Mouse (Mus musculus): ENCODE measurements around the gene Itprip. TPM values are rescaled to one million over a fixed set of nuclear protein-coding genes. Genes with fewer than 3 reads are reported as not detected.

Itprip gene
- polyA plus RNA-seq, 1 experiment: 43.0 TPM

GRCm38 (mm10) chr19:47885886-47886285 lies 33.2 kb downstream of the Itprip start:
- Histone ChIP-seq H3K4me3 (ENCODE audit: control insufficient read depth, low read depth, low read length) (no peak overlapping the region), H3K36me3 (ENCODE audit: control insufficient read depth, insufficient read depth, low read length) (no peaks in the 10 kb centered on the region), H3K27ac (ENCODE audit: control insufficient read depth, insufficient read depth, low read depth, low read length) (no peak overlapping the region), H3K27me3 (ENCODE audit: control insufficient read depth, insufficient read depth, low read length) (no peaks in the 10 kb centered on the region), H3K4me1 (ENCODE audit: control insufficient read depth, insufficient read depth, low read length) (no peaks in the 10 kb centered on the region; the same call in 1 of the 2 replicates)
- TF ChIP-seq POLR2A (IDR thresholded peaks at IDR 0.05; ENCODE audit: control insufficient read depth, low read depth, low read length) (no peak), CTCF (IDR thresholded peaks at IDR 0.05; ENCODE audit: control insufficient read depth, insufficient read depth, insufficient replicate concordance, low read depth, low read length) (no peak)

GRCm38 (mm10) chr19:47885191-47885743 lies 33.8 kb downstream of the Itprip start:
- H3K27me3 ChIP-seq (ENCODE audit: control insufficient read depth, insufficient read depth, low read length): no peaks in the 10 kb centered on the region
- no peak for TF ChIP-seq POLR2A (IDR thresholded peaks at IDR 0.05; ENCODE audit: control insufficient read depth, low read depth, low read length)
- TF ChIP-seq CTCF (IDR thresholded peaks at IDR 0.05; ENCODE audit: control insufficient read depth, insufficient read depth, insufficient replicate concordance, low read depth, low read length): no peak
- H3K36me3 ChIP-seq (ENCODE audit: control insufficient read depth, insufficient read depth, low read length): no peaks in the 10 kb centered on the region
- H3K4me1 ChIP-seq (ENCODE audit: control insufficient read depth, insufficient read depth, low read length): no peaks in the 10 kb centered on the region; the same call in 1 of the 2 replicates
- no peak overlapping the region for H3K27ac ChIP-seq (ENCODE audit: control insufficient read depth, insufficient read depth, low read depth, low read length)
- H3K4me3 ChIP-seq (ENCODE audit: control insufficient read depth, low read depth, low read length): no peak overlapping the region

GRCm38 (mm10) chr19:47884296-47885085 lies 34.6 kb downstream of the Itprip start:
- Histone ChIP-seq H3K27ac (ENCODE audit: control insufficient read depth, insufficient read depth, low read depth, low read length) (no peak overlapping the region), H3K27me3 (ENCODE audit: control insufficient read depth, insufficient read depth, low read length) (no peaks in the 10 kb centered on the region), H3K4me1 (ENCODE audit: control insufficient read depth, insufficient read depth, low read length) (no peaks in the 10 kb centered on the region; the same call in 1 of the 2 replicates), H3K4me3 (ENCODE audit: control insufficient read depth, low read depth, low read length) (no peak overlapping the region), H3K36me3 (ENCODE audit: control insufficient read depth, insufficient read depth, low read length) (no peaks in the 10 kb centered on the region)
- TF ChIP-seq CTCF (IDR thresholded peaks at IDR 0.05; ENCODE audit: control insufficient read depth, insufficient read depth, insufficient replicate concordance, low read depth, low read length) (no peak), POLR2A (IDR thresholded peaks at IDR 0.05; ENCODE audit: control insufficient read depth, low read depth, low read length) (no peak)

- Histone ChIP-seq H3K27me3 (ENCODE audit: control insufficient read depth, insufficient read depth, low read length) (no peaks in the 10 kb centered on the region), H3K4me3 (ENCODE audit: control insufficient read depth, low read depth, low read length) (no peak overlapping the region), H3K36me3 (ENCODE audit: control insufficient read depth, insufficient read depth, low read length) (no peaks in the 10 kb centered on the region), H3K4me1 (ENCODE audit: control insufficient read depth, insufficient read depth, low read length) (no peaks in the 10 kb centered on the region; the same call in 1 of the 2 replicates), H3K27ac (ENCODE audit: control insufficient read depth, insufficient read depth, low read depth, low read length) (no peak overlapping the region)
- TF ChIP-seq POLR2A (IDR thresholded peaks at IDR 0.05; ENCODE audit: control insufficient read depth, low read depth, low read length): no peak
- no peak for TF ChIP-seq CTCF (IDR thresholded peaks at IDR 0.05; ENCODE audit: control insufficient read depth, insufficient read depth, insufficient replicate concordance, low read depth, low read length)
Observed at GRCm38 (mm10) chr19:47882882-47883254, 36.2 kb downstream of the Itprip start.

- Histone ChIP-seq H3K27ac (ENCODE audit: control insufficient read depth, insufficient read depth, low read depth, low read length) (no peak overlapping the region), H3K4me1 (ENCODE audit: control insufficient read depth, insufficient read depth, low read length) (no peaks in the 10 kb centered on the region; the same call in 1 of the 2 replicates), H3K27me3 (ENCODE audit: control insufficient read depth, insufficient read depth, low read length) (no peaks in the 10 kb centered on the region), H3K36me3 (ENCODE audit: control insufficient read depth, insufficient read depth, low read length) (no peaks in the 10 kb centered on the region), H3K4me3 (ENCODE audit: control insufficient read depth, low read depth, low read length) (no peak overlapping the region)
- TF ChIP-seq POLR2A (IDR thresholded peaks at IDR 0.05; ENCODE audit: control insufficient read depth, low read depth, low read length) (no peak), CTCF (IDR thresholded peaks at IDR 0.05; ENCODE audit: control insufficient read depth, insufficient read depth, insufficient replicate concordance, low read depth, low read length) (peak; percentile 98)
Observed at GRCm38 (mm10) chr19:47882151-47882881, 36.8 kb downstream of the Itprip start.

- TF ChIP-seq POLR2A (IDR thresholded peaks at IDR 0.05; ENCODE audit: control insufficient read depth, low read depth, low read length) (no peak), CTCF (IDR thresholded peaks at IDR 0.05; ENCODE audit: control insufficient read depth, insufficient read depth, insufficient replicate concordance, low read depth, low read length) (no peak)
- Histone ChIP-seq H3K4me3 (ENCODE audit: control insufficient read depth, low read depth, low read length) (no peak overlapping the region), H3K27me3 (ENCODE audit: control insufficient read depth, insufficient read depth, low read length) (no peaks in the 10 kb centered on the region), H3K27ac (ENCODE audit: control insufficient read depth, insufficient read depth, low read depth, low read length) (no peak overlapping the region), H3K36me3 (ENCODE audit: control insufficient read depth, insufficient read depth, low read length) (no peaks in the 10 kb centered on the region), H3K4me1 (ENCODE audit: control insufficient read depth, insufficient read depth, low read length) (no peaks in the 10 kb centered on the region)
Observed at GRCm38 (mm10) chr19:47881538-47881937, 37.6 kb downstream of the Itprip start.

- Histone ChIP-seq H3K27ac (ENCODE audit: control insufficient read depth, insufficient read depth, low read depth, low read length) (no peak overlapping the region), H3K27me3 (ENCODE audit: control insufficient read depth, insufficient read depth, low read length) (no peaks in the 10 kb centered on the region), H3K36me3 (ENCODE audit: control insufficient read depth, insufficient read depth, low read length) (peaks cover 1% of the 10 kb centered on the region), H3K4me3 (ENCODE audit: control insufficient read depth, low read depth, low read length) (no peak overlapping the region), H3K4me1 (ENCODE audit: control insufficient read depth, insufficient read depth, low read length) (no peaks in the 10 kb centered on the region)
- TF ChIP-seq CTCF (IDR thresholded peaks at IDR 0.05; ENCODE audit: control insufficient read depth, insufficient read depth, insufficient replicate concordance, low read depth, low read length) (no peak), POLR2A (IDR thresholded peaks at IDR 0.05; ENCODE audit: control insufficient read depth, low read depth, low read length) (no peak)
Observed at GRCm38 (mm10) chr19:47876252-47876651, 42.8 kb downstream of the Itprip start.
